Mouse (Mus musculus): ENCODE measurements around the gene Mia2.

Mia2 gene

DNA sequence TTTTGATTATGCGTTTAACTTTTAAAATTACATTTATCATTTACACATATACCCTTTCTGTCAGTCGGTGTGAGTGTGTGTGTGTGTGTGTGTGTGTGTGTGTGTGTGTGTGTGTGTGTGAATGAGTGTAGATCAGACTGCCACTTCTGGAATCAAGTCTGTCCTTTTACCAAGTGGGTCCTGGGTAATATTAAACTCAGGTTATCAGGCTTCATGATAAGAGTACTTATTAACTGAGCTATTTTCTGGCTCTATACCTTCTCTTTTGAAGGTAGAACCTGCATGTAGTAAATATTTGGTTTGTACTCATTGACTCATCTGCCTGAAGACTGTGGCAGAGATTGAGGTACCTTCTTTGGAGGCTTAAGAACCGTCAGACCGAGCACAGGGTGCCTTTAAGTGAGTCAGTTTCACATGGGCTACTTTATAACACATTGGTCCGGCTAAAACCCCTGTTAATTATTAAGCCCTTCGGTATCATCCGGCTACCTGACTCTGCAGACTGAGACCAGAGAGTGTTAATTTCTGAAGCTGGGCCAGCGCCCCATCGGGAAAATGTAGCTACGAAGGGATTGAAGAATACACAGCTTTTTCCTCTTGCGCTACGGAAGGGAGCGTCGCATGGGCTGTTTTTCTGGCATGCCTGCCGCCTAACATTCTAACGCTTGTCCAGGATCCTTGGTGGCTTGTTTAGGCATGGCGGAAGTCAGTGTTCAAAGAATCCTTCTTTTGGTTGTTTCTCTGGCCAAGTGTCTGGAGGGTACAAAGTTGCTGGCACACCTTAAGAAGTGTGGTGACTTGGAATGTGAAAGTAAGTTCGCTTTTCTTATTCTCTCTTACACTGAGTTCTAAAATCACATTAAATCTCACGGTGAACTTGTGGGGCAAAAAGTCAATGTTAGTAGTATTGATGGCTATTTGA, at the start of gene Mia2:
Gene Mia2, plus strand, starts transcription at position 696 of the 922 bp plus-strand sequence.
- no peak for DNase-seq (ENCODE audit: low read depth, low spot score)

DNA sequence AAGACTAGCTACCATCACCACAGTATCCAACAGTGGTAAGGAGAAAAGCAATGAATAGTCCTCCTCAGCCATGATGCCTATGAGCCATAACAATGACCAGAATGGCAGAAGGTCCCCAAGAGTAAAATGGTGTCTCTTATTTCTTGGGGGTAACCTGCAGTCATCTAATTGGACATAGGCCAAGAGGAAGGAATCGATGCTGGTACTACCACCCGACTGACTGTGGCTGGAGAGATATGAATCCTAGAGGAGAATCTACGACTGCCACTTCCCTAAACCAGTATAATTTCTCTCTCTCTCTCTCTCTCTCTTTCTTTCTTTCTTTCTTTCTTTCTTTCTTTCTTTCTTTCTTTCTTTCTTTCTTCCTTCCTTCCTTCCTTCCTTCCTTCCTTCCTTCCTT, 43.1 kb upstream of the Mia2 start:
- DNase-seq (ENCODE audit: low read depth, low spot score), result no peak

DNA sequence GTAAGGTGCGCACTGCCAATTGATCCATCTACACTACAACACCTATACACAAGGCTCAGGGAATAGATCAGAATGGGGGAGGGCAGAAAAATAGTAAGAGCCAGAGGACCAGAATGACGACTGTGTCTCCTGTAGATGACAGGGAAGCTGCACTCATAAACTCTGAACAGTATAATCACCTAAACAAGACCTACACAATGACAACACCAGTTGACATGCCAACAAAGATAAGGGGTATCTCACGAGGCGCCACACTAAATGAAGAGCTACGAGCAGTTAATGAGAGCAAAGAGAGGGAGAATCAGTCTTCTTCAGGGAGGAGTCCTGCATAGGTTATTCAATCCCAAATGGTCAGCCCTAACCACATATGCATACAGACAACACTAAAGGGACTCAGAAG, 42.4 kb upstream of the Mia2 start:
- no peak for DNase-seq (ENCODE audit: low read depth, low spot score)

DNA sequence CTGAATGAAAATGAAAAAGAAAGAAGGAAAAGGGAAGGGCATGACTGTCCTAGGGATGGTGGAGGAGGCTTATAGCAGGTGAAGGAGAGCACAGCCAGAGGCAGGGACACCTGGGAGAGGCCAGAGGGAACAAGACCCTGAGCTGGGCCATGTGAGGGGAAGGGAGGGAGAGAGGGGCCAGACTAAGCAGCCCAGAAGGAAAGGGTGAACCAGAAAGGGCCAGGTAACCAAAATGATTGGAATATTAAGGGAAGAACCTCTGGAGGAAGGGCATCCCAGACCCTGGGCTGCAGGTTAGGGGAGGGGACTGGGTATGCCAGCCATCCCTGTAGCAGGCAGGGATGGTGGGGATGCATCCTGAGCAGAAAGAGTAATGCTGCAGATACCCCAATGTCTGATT, 41.6 kb upstream of the Mia2 start:
- no peak for DNase-seq (ENCODE audit: low read depth, low spot score)

DNA sequence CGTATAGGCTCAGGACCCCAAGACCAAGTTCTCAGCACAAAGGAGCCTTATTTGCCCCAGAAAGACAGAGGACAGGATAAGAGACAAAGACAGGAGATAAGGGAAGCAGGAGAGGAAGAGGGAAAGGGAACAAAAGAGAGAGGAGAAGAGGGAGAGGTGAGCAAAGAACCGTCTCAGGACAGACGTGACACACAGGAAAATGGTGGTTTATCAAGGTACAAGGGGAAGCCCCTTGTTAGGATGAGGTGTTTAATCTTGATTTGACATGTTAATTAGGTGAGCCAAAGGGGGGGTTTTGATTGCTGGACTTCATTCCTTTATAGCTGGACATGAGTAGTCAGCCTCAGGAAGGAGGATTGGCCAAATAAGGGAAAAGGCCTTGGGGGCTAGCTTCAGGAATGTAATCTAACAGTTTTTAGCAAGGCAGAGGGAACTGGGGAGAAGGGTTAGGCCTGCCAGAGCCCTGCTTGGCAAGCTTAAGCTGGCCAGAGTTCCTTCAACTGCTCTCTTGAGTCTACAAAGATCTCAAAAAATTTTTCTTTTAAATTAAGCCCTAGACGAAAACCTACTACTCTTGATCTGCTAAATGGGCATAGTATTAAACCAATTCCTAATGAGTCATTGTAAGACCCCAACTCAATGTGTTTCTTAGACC, 40.3 kb upstream of the Mia2 start:
- no peak for DNase-seq (ENCODE audit: low read depth, low spot score)

DNA sequence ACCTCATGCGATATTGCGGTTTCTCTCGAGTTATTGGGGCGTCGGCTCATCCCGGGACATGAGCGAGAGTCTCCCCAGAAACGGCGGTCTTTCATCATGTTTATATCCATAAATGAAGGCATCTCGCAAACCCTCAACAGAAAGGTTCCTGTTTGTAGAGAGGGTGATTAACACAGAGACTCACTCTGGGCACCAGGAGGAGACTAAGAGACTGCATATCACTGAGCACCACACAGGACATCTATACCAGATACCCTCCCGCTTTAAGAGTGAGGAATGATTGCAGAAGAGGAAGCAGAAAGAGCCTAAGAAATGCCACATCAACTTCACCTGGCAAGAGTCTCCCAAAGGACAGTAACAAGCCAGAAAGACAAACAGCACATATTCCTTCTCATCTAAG, 39.4 kb upstream of the Mia2 start:
- DNase-seq (ENCODE audit: low read depth, low spot score), result no peak

DNA sequence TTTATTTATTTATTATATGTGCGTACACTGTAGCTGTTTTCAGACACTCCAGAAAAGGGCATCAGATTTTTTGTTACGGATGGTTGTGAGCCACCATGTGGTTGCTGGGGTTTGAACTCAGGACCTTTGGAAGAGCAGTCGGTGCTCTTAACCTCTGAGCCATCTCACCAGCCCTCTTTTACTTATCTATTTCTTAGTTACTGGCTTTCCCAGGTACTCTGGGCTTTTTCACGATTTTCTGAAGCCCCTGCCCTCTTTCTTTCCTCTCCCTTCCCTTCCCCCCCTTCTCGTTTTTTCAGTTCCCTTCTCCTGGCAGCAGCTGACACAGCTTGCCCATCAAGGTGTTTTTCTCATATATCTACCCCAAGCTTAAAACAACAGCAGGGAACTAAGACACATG, 37.4 kb upstream of the Mia2 start:
- peak; percentile 35 for DNase-seq (ENCODE audit: low read depth, low spot score)

DNA sequence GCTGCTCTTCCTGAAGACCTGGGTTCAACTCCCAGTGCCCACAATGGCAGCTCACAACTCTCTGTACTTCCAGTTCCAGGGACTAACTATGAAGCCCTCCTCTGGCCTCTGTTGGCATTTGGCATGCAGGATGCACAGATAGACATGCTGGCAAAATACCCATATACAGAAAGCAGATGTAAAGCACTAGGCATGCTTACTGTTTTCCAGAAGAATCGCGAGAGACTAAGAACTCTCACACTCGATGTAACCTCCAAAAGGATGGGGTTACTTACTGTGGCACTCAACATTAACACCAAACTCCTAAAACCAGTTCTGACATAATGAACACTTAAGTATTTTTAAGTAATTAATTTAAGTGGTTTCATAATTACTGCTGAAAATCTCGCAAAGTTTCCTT, 35.3 kb upstream of the Mia2 start:
- peak; percentile 35 for DNase-seq (ENCODE audit: low read depth, low spot score)

DNA sequence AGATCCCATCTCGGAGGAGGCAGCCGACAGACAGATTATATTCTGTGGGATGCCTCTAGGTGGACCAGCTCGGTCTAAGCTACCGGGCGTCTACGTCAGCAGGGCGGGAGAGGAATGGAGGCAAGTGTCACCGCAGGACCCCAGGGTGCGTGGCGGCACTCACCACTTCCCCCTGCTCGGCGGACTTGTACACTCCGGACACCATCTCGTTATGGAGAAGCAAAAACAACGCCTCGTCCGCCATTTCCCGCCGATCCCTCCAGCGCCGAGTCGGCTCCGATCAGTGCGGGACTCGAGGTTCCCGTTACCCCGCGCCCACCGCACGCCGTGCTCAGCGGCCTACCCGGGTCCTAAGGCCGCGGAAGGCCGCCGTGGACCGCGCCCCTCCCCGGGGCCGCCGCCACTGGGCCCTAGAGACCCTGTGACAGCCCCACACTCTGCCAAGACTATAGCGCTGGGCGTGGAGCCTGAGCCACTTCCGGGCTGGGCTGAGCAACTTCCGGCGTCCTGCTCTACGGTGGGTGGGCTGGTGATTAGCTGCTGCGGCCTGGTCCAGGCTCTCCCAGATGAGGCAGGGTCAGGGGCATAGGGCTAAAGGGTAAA, 34.5 kb upstream of the Mia2 start, which contains the start of gene Trappc6b:
Gene Trappc6b, minus strand, starts transcription at position 480 of the 603 bp plus-strand sequence.
- DNase-seq (ENCODE audit: low read depth, low spot score), result peak; percentile 89

DNA sequence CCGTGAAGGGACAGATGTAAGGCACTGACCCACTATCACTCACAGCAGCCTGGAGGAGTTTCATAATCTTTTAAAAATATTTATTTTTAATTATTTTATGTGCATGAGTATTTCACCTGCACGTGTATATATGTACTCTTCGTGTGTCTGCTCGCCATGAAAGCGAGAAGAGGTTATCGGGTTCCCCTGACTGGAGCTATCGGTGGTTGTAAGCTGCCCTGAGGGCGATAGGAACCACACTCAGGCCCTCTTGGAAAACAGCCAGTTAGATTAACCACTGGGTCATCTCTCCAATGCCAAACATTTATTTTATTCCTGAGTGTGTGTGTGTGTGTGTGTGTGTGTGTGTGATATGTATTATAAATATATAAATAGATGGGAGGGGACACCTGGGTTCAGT, 30.8 kb upstream of the Mia2 start:
- no peak for DNase-seq (ENCODE audit: low read depth, low spot score)

DNA sequence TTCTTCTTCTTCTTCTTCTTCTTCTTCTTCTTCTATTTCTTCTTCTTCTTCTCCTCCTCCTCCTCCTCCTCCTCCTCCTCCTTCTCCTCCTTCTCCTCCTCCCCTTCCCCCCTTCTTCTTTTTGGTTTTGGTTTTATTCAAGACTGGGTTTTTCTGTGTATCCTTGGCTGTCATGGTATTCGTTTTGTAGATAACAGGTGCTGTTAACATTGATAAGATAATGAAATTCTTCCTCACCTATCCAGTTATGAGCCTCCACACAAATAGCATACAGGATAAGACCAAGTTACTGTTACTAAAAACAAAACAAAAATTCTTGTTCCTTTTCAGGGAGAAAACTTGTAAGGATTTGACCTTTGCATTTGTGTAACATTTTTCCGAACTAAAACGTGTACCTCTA, 29.8 kb upstream of the Mia2 start:
- peak; percentile 28 for DNase-seq (ENCODE audit: low read depth, low spot score)

DNA sequence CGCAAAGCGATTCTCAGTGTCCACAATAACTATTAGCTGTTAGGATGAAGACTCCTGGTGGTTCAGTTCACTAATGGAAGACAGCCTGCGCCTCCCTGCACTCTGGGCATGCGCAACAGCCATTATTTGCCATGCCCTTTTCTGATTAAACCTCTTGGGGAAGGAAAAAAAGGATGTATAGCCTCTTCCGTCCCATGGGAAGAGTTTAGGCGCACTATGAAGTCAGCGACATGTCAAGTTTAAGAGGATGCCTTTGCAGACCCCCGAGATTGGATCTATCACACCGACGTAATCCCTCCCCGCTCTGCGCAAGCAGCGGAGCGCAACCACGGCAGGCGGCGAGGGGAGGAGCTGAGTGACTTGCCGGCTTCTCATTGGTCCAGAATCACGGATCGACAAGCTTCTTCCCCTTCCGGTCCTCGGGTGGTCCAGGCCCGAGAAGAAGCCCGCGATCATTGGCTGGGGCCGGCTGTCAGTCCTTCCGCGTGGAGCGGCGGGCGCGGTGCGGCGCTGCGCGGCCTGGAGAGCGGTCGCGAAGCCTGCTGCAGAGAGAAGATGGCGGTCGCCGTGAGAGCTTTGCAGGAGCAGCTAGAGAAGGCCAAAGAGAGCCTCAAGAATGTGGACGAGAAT, 29.0 kb upstream of the Mia2 start, which contains the start of gene Pnn:
Gene Pnn, plus strand, starts transcription at position 437 of the 630 bp plus-strand sequence.
- peak; percentile 98 for DNase-seq (ENCODE audit: low read depth, low spot score)

DNA sequence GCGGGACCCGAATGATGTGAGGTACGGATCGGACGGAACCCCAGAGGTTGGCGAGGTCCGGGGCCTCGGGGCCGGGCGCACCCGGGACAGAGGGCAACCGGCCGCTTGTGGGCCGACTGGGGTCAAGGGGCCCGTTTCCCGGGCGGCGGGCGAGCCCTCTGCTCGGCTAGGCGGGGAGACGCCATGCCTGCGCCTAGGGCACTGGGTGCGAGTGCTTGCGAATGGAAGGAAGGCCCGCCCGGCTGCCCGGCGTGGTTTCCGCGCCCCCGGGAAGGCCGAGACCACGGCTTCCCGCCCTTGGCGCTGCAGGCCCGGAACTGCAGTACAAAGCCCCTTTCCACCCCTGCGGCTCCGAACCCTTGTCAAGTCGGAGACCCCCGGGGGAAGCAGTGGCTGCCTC, 28.5 kb upstream of the Mia2 start:
- DNase-seq (ENCODE audit: low read depth, low spot score), result no peak

DNA sequence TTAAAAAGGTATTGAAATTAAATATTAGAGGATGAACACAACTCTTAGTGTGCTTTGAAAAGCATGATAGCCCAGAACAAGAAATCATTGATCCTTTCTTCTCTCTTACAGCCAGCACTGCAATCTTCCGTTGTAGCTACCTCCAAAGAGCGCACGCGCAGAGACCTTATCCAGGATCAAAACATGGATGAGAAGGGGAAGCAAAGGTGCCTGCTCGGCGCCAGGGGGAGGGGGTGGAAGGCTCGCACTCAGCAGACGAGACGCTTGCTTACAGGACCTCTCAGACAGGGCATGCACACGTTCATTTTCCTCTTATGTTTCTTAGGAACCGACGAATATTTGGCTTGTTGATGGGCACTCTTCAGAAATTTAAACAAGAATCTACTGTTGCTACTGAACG, 26.8 kb upstream of the Mia2 start:
- DNase-seq (ENCODE audit: low read depth, low spot score), result no peak

DNA sequence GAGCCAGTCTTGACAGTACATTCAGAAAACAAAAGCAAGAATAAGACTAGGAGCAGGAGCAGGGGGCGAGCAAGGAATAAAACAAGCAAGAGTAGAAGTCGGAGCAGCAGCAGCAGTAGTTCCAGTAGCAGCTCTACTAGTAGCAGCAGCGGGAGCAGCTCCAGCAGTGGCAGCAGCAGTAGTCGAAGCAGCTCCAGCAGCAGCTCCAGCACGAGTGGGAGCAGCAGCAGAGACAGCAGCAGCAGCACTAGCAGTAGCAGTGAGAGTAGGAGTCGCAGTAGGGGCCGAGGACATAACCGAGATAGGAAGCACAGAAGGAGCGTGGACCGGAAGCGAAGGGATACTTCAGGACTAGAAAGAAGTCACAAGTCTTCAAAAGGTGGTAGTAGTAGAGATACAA, 23.3 kb upstream of the Mia2 start:
- DNase-seq (ENCODE audit: low read depth, low spot score), result no peak

DNA sequence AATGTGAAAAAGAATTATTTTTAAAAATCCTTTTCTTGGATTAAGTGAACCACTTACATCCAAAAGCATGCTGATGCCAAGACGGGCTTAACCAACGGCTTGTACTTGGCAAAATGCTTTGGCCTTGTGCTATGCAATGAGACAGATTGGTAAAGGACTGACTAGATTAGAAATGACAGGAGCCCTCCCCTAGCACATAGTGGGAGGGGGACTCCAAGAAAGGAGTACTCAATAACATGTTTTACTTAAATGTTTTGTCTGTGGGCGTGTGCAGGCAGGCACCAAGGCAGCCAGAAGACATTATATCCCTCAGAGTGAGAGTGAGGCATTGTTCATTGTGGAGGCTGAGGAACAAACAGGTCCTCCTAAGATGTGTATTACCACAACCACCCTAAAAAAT, 21.5 kb upstream of the Mia2 start:
- DNase-seq (ENCODE audit: low read depth, low spot score), result no peak

DNA sequence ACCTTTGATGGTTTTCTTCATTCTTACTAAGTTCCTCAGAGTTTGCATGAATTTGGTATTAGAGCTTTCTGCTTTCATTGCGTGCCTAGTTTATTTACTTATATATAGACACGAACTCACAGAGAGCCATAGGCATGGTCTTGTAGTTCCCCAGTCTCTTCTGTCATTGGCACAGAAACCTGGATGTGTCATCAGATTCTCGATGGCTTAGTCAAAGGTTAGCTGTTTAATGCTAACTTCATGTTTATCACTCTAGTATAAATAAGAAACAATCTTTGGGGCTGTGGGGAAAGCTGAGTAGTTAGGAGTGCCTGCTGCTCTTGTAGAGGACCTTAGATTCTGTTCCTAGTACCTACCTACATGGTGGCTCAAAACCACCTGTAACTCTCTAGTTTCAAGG, 18.6 kb upstream of the Mia2 start:
- DNase-seq (ENCODE audit: low read depth, low spot score), result no peak

DNA sequence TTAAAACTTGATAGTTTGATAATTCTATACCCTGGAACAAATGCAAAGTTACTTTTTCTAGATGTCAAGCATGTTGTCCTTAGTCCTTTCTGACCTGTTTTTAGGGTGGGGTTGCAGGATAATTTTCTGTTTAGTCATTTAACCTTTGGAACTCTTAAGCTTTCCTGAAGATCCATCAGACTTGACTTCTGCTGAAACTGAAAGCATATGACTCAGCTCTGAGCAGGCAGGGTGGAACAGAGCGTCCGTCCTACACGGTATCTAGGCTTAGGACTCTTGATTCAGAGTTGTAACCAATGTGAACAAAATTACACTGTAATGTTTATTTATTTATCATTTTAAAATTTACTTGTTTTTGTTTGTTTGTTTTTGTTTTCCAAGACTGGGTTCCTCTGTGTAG, 17.7 kb upstream of the Mia2 start:
- no peak for DNase-seq (ENCODE audit: low read depth, low spot score)

DNA sequence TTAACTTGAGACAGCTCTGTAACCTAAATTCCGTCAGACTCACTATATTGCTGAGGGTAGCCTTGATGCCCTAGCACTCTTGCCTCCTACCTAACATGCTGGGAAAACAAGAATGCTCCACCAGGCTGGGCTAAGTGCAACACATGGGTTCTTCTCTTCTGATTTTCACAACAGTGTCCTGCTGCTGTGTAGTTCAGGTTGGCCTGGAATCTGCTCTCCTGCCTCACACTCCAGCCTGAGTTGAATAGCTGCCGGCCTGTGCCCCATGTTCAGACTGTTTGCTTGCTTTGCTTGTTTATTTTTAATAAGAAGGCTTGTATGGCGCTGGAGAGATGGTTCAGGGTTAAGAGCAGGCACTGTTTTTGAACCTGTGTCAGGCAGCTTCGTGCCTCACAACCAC, 15.1 kb upstream of the Mia2 start:
- DNase-seq (ENCODE audit: low read depth, low spot score), result no peak

DNA sequence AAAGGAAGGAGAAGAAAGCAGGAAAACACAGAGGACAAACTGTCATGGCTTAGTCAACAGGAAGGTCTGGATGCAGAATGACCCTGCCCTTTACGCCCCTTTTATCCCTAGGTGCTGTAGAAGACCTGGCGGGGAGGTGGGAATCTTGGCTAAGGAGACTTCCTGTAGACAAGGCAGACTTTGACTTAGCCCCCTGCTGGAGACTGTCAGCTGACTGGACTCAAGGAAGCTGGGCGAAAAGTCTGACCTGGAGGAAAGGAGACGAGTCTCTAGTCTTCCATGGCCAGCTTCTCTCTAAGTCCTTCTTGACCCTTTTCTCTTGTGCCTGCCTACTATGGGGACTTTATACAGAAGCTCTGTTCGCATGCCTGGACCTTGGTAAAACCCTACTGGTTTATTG, 11.2 kb upstream of the Mia2 start:
- no peak for DNase-seq (ENCODE audit: low read depth, low spot score)

DNA sequence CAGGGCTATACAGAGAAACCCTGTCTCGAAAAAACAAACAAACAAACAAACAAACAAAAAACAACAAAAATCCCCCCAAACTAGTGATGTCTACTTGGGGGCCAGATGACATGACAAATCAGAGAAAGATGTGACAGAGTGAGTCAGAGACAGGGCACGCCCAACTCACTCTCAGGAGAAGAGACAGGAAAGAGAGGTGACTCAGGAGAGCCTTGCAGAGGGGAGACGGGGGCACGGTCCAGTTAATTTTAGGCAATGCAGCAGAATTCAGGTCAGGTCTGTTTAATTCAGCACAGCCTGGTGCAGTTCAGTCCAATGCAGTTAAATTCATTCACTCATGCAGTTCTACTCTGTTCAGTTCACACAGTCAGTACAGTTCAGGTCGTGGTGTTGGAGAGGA, 9.4 kb upstream of the Mia2 start:
- DNase-seq (ENCODE audit: low read depth, low spot score), result no peak

DNA sequence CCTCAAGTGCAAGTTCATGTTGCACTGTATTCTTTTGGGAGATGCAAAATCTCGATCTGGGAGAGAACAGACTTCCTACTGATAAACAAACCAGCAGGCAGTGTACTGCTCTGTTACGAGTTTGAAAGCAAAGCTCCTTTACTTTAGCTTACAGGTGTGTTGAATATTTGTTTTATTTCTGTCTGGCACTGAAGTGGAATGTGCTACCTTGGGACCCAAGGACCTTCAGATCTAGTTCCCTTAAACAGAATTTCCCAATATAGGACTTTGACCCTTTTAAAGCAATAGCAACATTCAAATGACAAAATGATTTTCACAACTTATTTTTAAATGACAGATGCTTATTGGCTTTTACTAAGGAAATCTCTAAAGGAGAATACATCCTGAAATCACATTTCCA, 2.1 kb upstream of the Mia2 start:
- no peak for DNase-seq (ENCODE audit: low read depth, low spot score)

Measured in A20 (cell line).